Mouse (Mus musculus) limb, embryonic 12.5 days (tissue): ENCODE data around the gene Zfp114. TPM values are rescaled to one million over a fixed set of nuclear protein-coding genes. Genes with fewer than 3 reads are reported as not detected.
A peak's percentile ranks its signal among the peaks of the same experiment; 100 is the strongest.

Experiments used
- ATAC-seq: fragments of 200-750 bp; cut with Nextera tagmentation; 2 replicates; pipeline ENCODE4 v1.8.0; 2017; ENCODE audit warnings: low read depth, moderate TSS enrichment; ENCODE audit not compliant: insufficient number of reproducible peaks, insufficient read depth, low FRiP score, low TSS enrichment
- H3K27ac ChIP-seq: fragments of 300-500 bp; sonication (generic); 2 replicates; pipeline ENCODE4 v1.5.1; 2016; ENCODE audit warnings: mild to moderate bottlenecking, moderate library complexity
- H3K27me3 ChIP-seq: fragments of 300-500 bp; sonication (generic); 2 replicates; pipeline ENCODE4 v1.6.1; 2016; ENCODE audit warnings: mild to moderate bottlenecking, moderate library complexity
- H3K36me3 ChIP-seq: fragments of 300-500 bp; sonication (generic); 2 replicates; pipeline ENCODE4 v1.6.1; 2016; ENCODE audit warnings: mild to moderate bottlenecking, moderate library complexity
- H3K4me1 ChIP-seq: fragments of 300-500 bp; sonication (generic); replicated peaks from 2 replicates; pipeline ENCODE4 v1.6.1; 2016
- H3K4me2 ChIP-seq: fragments of 300-500 bp; sonication (generic); 2 replicates; pipeline ENCODE4 v1.6.1; 2016; ENCODE audit warnings: mild to moderate bottlenecking, moderate library complexity
- H3K4me3 ChIP-seq: fragments of 300-500 bp; sonication (generic); replicated peaks from 2 replicates; pipeline ENCODE4 v1.5.1; 2016; ENCODE audit warnings: mild to moderate bottlenecking
- H3K9ac ChIP-seq: fragments of 300-500 bp; sonication (generic); replicated peaks from 2 replicates; pipeline ENCODE4 v1.6.1; 2016; ENCODE audit warnings: mild to moderate bottlenecking, moderate library complexity
- H3K9me3 ChIP-seq: fragments of 300-500 bp; sonication (generic); 2 replicates; pipeline ENCODE4 v1.6.1; 2016; ENCODE audit warnings: mild to moderate bottlenecking, moderate library complexity
- WGBS: fragments of 180-500 bp; shearing (Covaris S2); methylation state at CpG from one replicate; pipeline ENCODE4 v1.1.7; 2016; 5-methylcytosine and 5-hydroxymethylcytosine counted together
- polyA plus RNA-seq: library from polyadenylated mRNA; unstranded; fragments of >200 nt; fragmentation: Nextera tagmentation; extraction: Ambion mirVana; gene quantifications from 2 replicates; pipeline ENCODE4 v1.2.1, GENCODE M21; 2016

The Zfp114 gene
- polyA plus RNA-seq, 1 experiment from 2014 or later = 6.4 TPM

DNA sequence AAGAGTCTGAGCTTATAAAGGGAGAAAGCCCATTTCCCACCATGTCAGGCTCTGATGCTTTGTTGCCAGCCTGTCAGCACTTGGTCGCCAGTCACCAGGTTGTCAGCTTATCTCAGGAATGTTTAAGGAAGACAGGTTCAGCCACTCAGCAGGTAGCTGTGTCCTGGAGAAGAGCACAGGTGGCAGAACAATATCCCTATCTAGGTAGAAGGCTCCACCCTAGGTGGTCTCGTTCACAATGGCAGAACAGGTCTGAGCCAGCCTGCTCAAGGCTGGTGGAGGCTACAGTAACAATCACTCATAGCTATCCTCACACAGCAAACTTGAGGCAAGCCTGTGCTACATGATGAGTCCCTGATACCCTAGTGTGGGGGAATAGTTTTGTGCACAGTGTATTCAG, 16.5 kb downstream of the Zfp114 start:
- peaks cover 10% of the 10 kb centered on the region; the same call in 1 of the 2 replicates for H3K9me3 ChIP-seq

GRCm38 (mm10) chr7:24193157-24193556, 18.3 kb downstream of the Zfp114 start:
- Histone ChIP-seq H3K27ac (no peak overlapping the region), H3K4me3 (no peak overlapping the region), H3K4me1 (no peaks in the 10 kb centered on the region), H3K9me3 (peaks cover 12% of the 10 kb centered on the region; the same call in 1 of the 2 replicates), H3K9ac (no peak overlapping the region), H3K27me3 (no peaks in the 10 kb centered on the region), H3K36me3 (peaks cover 39% of the 10 kb centered on the region), H3K4me2 (no peak overlapping the region)
- 54% methylated on average over 3 of the region's 3 CpGs for WGBS
- no peak for ATAC-seq

More for the DNA sequence above, 16.5 kb downstream of the Zfp114 start:
- H3K27me3 ChIP-seq = no peaks in the 10 kb centered on the region
- no peak overlapping the region for H3K4me3 ChIP-seq
- no peak for ATAC-seq
- H3K27ac ChIP-seq = no peak overlapping the region
- no peak overlapping the region for H3K9ac ChIP-seq
- WGBS = 84% methylated on average over 2 of the region's 2 CpGs
- peaks cover 24% of the 10 kb centered on the region for H3K36me3 ChIP-seq
- H3K4me1 ChIP-seq = no peaks in the 10 kb centered on the region
- no peak overlapping the region for H3K4me2 ChIP-seq

DNA sequence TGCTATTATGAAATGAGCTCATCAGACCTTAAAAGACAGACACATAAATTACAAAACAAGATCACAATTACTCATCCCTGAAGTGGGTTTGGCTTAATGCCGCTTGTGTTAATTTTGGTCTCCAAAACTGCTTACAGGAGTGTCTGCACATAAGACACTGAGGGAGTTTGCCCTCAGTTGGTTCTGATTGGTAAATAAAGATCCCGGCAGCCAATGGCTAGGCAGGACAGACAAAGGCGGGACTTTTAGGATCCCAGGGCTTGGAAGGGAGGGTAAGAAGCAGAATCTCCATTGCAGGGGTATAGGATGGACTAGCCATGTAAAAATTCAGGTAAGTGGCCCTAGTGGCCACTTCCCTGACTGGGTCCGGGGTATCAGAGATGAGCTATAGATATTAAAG, 22.1 kb downstream of the Zfp114 start:
- Histone ChIP-seq H3K9me3 (peaks cover 21% of the 10 kb centered on the region; the same call in 1 of the 2 replicates), H3K36me3 (peaks cover 77% of the 10 kb centered on the region), H3K27me3 (no peaks in the 10 kb centered on the region), H3K4me1 (no peaks in the 10 kb centered on the region), H3K4me2 (no peak overlapping the region), H3K9ac (no peak overlapping the region), H3K27ac (no peak overlapping the region), H3K4me3 (no peak overlapping the region)
- no peak for ATAC-seq
- 95% methylated on average over 4 of the region's 4 CpGs for whole genome bisulfite sequencing

DNA sequence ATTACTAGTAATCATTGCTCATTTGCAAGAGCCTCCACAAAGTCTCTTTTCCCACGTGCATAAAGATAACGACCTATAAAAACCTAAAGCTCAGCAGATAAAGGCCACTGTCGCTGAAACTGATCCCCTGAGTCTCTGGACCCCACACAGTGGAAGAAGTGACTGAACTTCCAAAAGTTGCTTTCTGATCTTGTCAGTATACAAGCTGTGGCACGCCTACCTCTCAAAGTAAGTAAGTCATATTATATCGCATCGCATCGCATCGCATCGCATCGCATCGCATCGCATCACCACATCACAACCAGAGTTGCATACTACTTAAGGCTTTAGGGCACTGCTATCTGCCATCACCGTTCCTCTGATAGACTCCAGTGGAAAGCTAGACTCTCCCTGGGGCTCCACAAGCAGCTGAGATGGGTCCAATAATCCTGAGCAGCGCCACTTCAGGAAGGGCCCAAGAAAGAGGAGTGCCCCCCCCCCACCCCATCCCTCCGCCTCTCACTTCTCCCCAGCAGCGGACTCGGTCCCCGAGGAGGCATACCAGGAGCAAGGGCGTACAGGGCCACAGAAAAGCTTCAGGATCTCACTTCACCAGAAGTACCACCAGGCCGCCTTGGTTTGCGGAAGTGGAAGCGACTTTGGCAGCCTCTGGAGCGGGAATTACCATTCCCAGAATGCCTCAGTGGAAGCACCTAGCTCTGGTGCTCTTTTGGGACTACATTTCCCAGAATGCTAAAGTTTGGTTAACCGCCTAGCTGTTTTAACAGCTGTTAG, 32.8 kb downstream of the Zfp114 start:
- Histone ChIP-seq H3K27ac (peak overlapping the region; percentile 75), H3K4me3 (peak overlapping the region; percentile 56), H3K9me3 (no peaks in the 10 kb centered on the region), H3K9ac (peak overlapping the region; percentile 81), H3K27me3 (no peaks in the 10 kb centered on the region), H3K4me1 (0 out of 2 replicates have a peak, but pooled peaks cover 6% of the 10 kb centered on the region), H3K4me2 (peak overlapping the region; percentile 60), H3K36me3 (peaks cover 35% of the 10 kb centered on the region)
- WGBS = 17% methylated on average over 24 of the region's 24 CpGs
- ATAC-seq = peak; percentile 84

GRCm38 (mm10) chr7:24208282-24208886, 33.5 kb downstream of the Zfp114 start:
- Histone ChIP-seq H3K4me2 (peak overlapping the region; percentile 60), H3K27me3 (no peaks in the 10 kb centered on the region), H3K36me3 (peaks cover 28% of the 10 kb centered on the region), H3K9me3 (no peaks in the 10 kb centered on the region), H3K9ac (no peak overlapping the region), H3K4me3 (peak overlapping the region; percentile 56), H3K27ac (no peak overlapping the region), H3K4me1 (0 out of 2 replicates have a peak, but pooled peaks cover 6% of the 10 kb centered on the region)
- no peak for ATAC-seq
- WGBS = 61% methylated on average over 7 of the region's 7 CpGs

GRCm38 (mm10) chr7:24210296-24210695, 35.4 kb downstream of the Zfp114 start:
- no peak for ATAC-seq

GRCm38 (mm10) chr7:24211343-24211742, 36.5 kb downstream of the Zfp114 start, which contains the start of gene Zfp111:
Zfp111 (minus strand) TSS chr7:24211443.
- H3K4me2 ChIP-seq = no peak within 1 kb of the TSS
- H3K27me3 ChIP-seq = no peaks in the 10 kb centered on the region
- no peaks in the 10 kb centered on the region for H3K9me3 ChIP-seq
- no peak for ATAC-seq
- H3K9ac ChIP-seq = no peak within 1 kb of the TSS
- H3K36me3 ChIP-seq = no peaks in the 10 kb centered on the region
- no peak within 1 kb of the TSS for H3K27ac ChIP-seq
- 0 out of 2 replicates have a peak, but pooled peaks cover 6% of the 10 kb centered on the region for H3K4me1 ChIP-seq
- 83% methylated on average over 5 of the region's 5 CpGs for WGBS
- H3K4me3 ChIP-seq = no peak within 1 kb of the TSS

More at GRCm38 (mm10) chr7:24210296-24210695, 35.4 kb downstream of the Zfp114 start:
- Histone ChIP-seq H3K27me3 (no peaks in the 10 kb centered on the region), H3K36me3 (peaks cover 10% of the 10 kb centered on the region), H3K9ac (no peak overlapping the region), H3K4me2 (no peak overlapping the region), H3K27ac (no peak overlapping the region), H3K9me3 (no peaks in the 10 kb centered on the region), H3K4me1 (0 out of 2 replicates have a peak, but pooled peaks cover 6% of the 10 kb centered on the region), H3K4me3 (no peak overlapping the region)
- WGBS = 83% methylated on average over 2 of the region's 2 CpGs

Other genes with a start within 250 kb of the Zfp114 start
- gene Vmn1r179, start 248.1 kb upstream of the Zfp114 start, polyA plus RNA-seq = not detected in 2 replicates
- gene Vmn1r180, start 224.4 kb upstream of the Zfp114 start, polyA plus RNA-seq = not detected in 2 replicates
- gene Vmn1r181, start 200.4 kb upstream of the Zfp114 start, polyA plus RNA-seq = not detected in 2 replicates
- not detected in 2 replicates for gene V1rd19, start 173.4 kb upstream of the Zfp114 start, polyA plus RNA-seq
- not detected in 2 replicates for gene Vmn1r183, start 121.8 kb upstream of the Zfp114 start, polyA plus RNA-seq
- 27.7 and 29.7 TPM in 2 replicates for gene Zfp180, start 93.1 kb upstream of the Zfp114 start, polyA plus RNA-seq
- gene Zfp112, start 62.7 kb upstream of the Zfp114 start, polyA plus RNA-seq = 5.8 and 6.9 TPM in 2 replicates
- 17.4 and 17.5 TPM in 2 replicates for gene Zfp235, start 40.9 kb upstream of the Zfp114 start, polyA plus RNA-seq
- 12.3 and 12.5 TPM in 2 replicates for gene Zfp111, start 36.4 kb downstream of the Zfp114 start, polyA plus RNA-seq
- 7.1 and 7.5 TPM in 2 replicates for gene Zfp109, start 62.5 kb downstream of the Zfp114 start, polyA plus RNA-seq
- gene Zfp108, start 79.7 kb downstream of the Zfp114 start, polyA plus RNA-seq = 4.2 and 4.8 TPM in 2 replicates
- 10.0 and 12.0 TPM in 2 replicates for gene Zfp93, start 95.4 kb downstream of the Zfp114 start, polyA plus RNA-seq
- gene Zfp61, start 126.2 kb downstream of the Zfp114 start, polyA plus RNA-seq = 57.6 and 61.1 TPM in 2 replicates
- 15.6 and 15.9 TPM in 2 replicates for gene Zfp94, start 141.6 kb downstream of the Zfp114 start, polyA plus RNA-seq
- gene Tescl, start 158.9 kb downstream of the Zfp114 start, polyA plus RNA-seq = 0.25 TPM in 1 of 2 replicates, not detected in the other
- not detected in 2 replicates for gene Lypd5, start 174.1 kb downstream of the Zfp114 start, polyA plus RNA-seq
- gene Kcnn4, start 195.2 kb downstream of the Zfp114 start, polyA plus RNA-seq = 2.1 and 2.8 TPM in 2 replicates
- gene Smg9, start 224.6 kb downstream of the Zfp114 start, polyA plus RNA-seq = 22.7 and 25.4 TPM in 2 replicates